Mouse (Mus musculus) liver, postnatal 0 days (tissue): Measurements from ENCODE around the gene Olfr354. TPM values are rescaled to one million over a fixed set of nuclear protein-coding genes. Genes with fewer than 3 reads are reported as not detected.

Experiments
- ATAC-seq: fragments of 200-750 bp; cut with Nextera tagmentation; 2 replicates; pipeline ENCODE4 v1.8.0; 2017; ENCODE audit warnings: mild to moderate bottlenecking, moderate library complexity
- DNase-seq: peaks from one replicate; pipeline ENCODE4 v3.0.0-alpha.2; 2016
- H3K27ac ChIP-seq: fragments of 300-500 bp; sonication (generic); 2 replicates; pipeline ENCODE4 v1.5.1; 2014; ENCODE audit warnings: antibody characterized with exemption, moderate library complexity, mild to moderate bottlenecking, low read depth
- H3K27me3 ChIP-seq: fragments of 300-500 bp; sonication (generic); 2 replicates; pipeline ENCODE4 v1.6.1; 2014; ENCODE audit warnings: low read length, control low read depth, mixed read lengths; ENCODE audit not compliant: insufficient read depth
- H3K36me3 ChIP-seq: fragments of 300-500 bp; sonication (generic); replicated peaks from 2 replicates; pipeline ENCODE4 v1.6.1; 2014; ENCODE audit warnings: mild to moderate bottlenecking, control low read depth, low read length, moderate library complexity, mixed read lengths; ENCODE audit not compliant: insufficient read depth
- H3K4me1 ChIP-seq: fragments of 300-500 bp; sonication (generic); 2 replicates; pipeline ENCODE4 v1.6.1; 2014; ENCODE audit warnings: antibody characterized with exemption, mild to moderate bottlenecking, control low read depth; ENCODE audit not compliant: insufficient read depth
- H3K4me2 ChIP-seq: fragments of 300-500 bp; sonication (generic); 2 replicates; pipeline ENCODE4 v1.6.1; 2014; ENCODE audit warnings: low read depth, mild to moderate bottlenecking, low read length, moderate library complexity, mixed read lengths
- H3K4me3 ChIP-seq: fragments of 300-500 bp; sonication (generic); 2 replicates; pipeline ENCODE4 v1.5.1; 2014; ENCODE audit warnings: low read depth, low read length
- H3K9ac ChIP-seq: fragments of 300-500 bp; sonication (generic); replicated peaks from 2 replicates; pipeline ENCODE4 v1.6.1; 2014; ENCODE audit warnings: mild to moderate bottlenecking, moderate library complexity
- H3K9me3 ChIP-seq: fragments of 300-500 bp; sonication (generic); 2 replicates; pipeline ENCODE4 v1.6.1; 2016; ENCODE audit warnings: mild to moderate bottlenecking, control low read depth, low read length, mixed read lengths
- CTCF ChIP-seq: sonication (generic); IDR thresholded peaks from 2 replicates; pipeline ENCODE4 v1.5.1; 2016; ENCODE audit warnings: antibody characterized with exemption, low read depth
- EP300 ChIP-seq: IDR thresholded peaks from 2 replicates; pipeline ENCODE4 v1.6.1; 2016; ENCODE audit warnings: antibody characterized with exemption, low read depth, mild to moderate bottlenecking
- WGBS: fragments of 180-500 bp; shearing (Covaris S2); extraction: QIAGEN DNeasy Blood & Tissue Kit; methylation state at CpG from one replicate; pipeline ENCODE4 v1.1.7; 2014; ENCODE audit not compliant: insufficient replicate concordance; 5-methylcytosine and 5-hydroxymethylcytosine counted together
- polyA plus RNA-seq: library from polyadenylated mRNA; unstranded; fragments of >200 nt; fragmentation: Nextera tagmentation; extraction: Ambion mirVana; gene quantifications from 2 replicates; pipeline ENCODE4 v1.2.1, GENCODE M21; 2015

The Olfr354 gene
- not detected in 2 replicates for polyA plus RNA-seq

- ATAC-seq: no peak
- Histone ChIP-seq H3K4me3 (no peak within 1 kb of the TSS), H3K4me2 (no peak within 1 kb of the TSS), H3K9ac (no peak within 1 kb of the TSS), H3K27me3 (no peaks in the 10 kb centered on the region), H3K4me1 (no peaks in the 10 kb centered on the region), H3K27ac (no peak within 1 kb of the TSS), H3K9me3 (no peaks in the 10 kb centered on the region; the same call in 1 of the 2 replicates), H3K36me3 (no peaks in the 10 kb centered on the region)
- no peak for DNase-seq
- no peak for TF ChIP-seq EP300
- TF ChIP-seq CTCF: no peak
Measured at GRCm38 (mm10) chr2:36905380-36905779, at the start of gene Olfr354. Gene Olfr354, plus strand, starts transcription at chr2:36905680.

- Histone ChIP-seq H3K9me3 (no peaks in the 10 kb centered on the region), H3K36me3 (no peaks in the 10 kb centered on the region), H3K4me2 (no peak within 1 kb of the TSS), H3K4me1 (no peaks in the 10 kb centered on the region), H3K27ac (no peak within 1 kb of the TSS), H3K9ac (no peak within 1 kb of the TSS), H3K4me3 (no peak within 1 kb of the TSS), H3K27me3 (no peaks in the 10 kb centered on the region)
- WGBS: 61% methylated on average over 1 of the region's 1 CpGs
- TF ChIP-seq EP300 (no peak), CTCF (no peak)
- DNase-seq (no peak), ATAC-seq (no peak)
Measured at GRCm38 (mm10) chr2:36862560-36862959, 42.9 kb upstream of the Olfr354 start, which contains the start of gene Olfr351. Gene Olfr351, minus strand, starts transcription at chr2:36862660.

DNA sequence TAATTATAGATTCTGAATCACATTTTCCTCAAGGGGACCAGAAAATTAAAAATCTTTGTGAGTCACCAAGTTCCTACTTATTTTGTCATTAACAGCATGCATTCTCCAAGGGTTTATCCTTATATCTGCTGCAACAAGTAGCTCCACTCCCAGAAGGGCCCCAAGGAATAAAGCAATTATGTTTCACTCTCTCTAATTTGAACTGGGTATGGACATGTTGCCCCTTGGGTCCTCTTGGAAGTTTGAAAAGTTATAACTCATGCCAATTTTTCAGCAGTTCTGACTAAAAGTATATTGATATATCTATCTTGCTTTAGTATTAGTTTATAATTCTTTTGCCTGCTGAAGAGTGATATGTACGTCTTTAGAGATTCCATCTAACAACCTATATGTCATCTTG, 37.3 kb upstream of the Olfr354 start, which contains the start of gene Olfr352:
Gene Olfr352, plus strand, starts transcription at position 301 of the 400 bp plus-strand sequence.
- WGBS: 70% methylated on average over 1 of the region's 1 CpGs
- Histone ChIP-seq H3K9me3 (no peaks in the 10 kb centered on the region; the same call in 1 of the 2 replicates), H3K4me3 (no peak within 1 kb of the TSS), H3K27ac (no peak within 1 kb of the TSS), H3K27me3 (no peaks in the 10 kb centered on the region), H3K4me2 (no peak within 1 kb of the TSS), H3K9ac (no peak within 1 kb of the TSS), H3K36me3 (no peaks in the 10 kb centered on the region), H3K4me1 (no peaks in the 10 kb centered on the region)
- TF ChIP-seq CTCF (no peak), EP300 (no peak)
- no peak for DNase-seq
- no peak for ATAC-seq

DNA sequence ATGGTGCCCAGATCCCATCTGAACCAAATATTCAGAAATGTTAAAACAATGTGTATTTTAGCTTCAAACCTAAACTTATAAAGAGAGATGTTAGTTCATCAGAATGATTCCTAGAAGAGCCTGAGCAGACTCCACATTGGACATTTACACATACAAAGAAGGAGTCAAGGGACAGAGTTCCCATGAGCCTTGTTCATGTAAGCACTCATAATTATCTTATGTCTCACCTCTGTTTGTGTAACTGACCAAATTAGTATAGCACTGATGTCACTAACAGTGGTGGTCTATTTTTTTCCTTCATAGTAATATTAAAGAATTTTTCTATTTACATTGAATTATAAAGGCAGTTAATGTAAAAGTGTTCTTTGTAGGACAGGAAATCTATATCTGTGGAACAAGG, 12.6 kb upstream of the Olfr354 start, which contains the start of gene Olfr353:
Gene Olfr353, minus strand, starts transcription at position 101 of the 400 bp plus-strand sequence.
- Histone ChIP-seq H3K4me3 (no peak within 1 kb of the TSS), H3K36me3 (no peaks in the 10 kb centered on the region), H3K4me1 (no peaks in the 10 kb centered on the region), H3K9ac (no peak within 1 kb of the TSS), H3K27me3 (no peaks in the 10 kb centered on the region), H3K9me3 (no peaks in the 10 kb centered on the region), H3K27ac (no peak within 1 kb of the TSS), H3K4me2 (no peak within 1 kb of the TSS)
- no peak for TF ChIP-seq CTCF
- no peak for TF ChIP-seq EP300
- ATAC-seq (no peak), DNase-seq (no peak)

DNA sequence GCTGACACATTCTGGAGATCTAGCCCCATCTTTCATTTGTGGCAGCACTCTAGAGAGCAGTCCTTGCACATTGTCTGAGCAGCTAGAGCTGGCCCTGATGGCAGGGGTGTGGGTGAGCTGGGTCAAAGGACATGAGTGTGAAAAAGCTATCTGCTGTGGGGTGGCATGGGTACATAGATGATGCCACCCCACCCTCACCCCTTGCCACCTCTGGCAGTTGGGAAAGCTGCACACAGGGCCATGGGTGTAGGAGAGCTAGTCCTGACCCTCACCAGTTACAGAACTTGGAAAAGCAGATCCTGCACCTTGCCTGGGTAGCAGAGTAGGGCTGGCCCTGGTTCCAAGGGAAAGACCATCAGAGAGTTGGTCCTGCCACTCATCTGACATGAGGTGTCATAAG, 8.4 kb upstream of the Olfr354 start:
- Histone ChIP-seq H3K4me2 (no peak overlapping the region), H3K4me1 (no peaks in the 10 kb centered on the region), H3K4me3 (no peak overlapping the region), H3K9ac (no peak overlapping the region), H3K36me3 (no peaks in the 10 kb centered on the region), H3K9me3 (no peaks in the 10 kb centered on the region), H3K27me3 (no peaks in the 10 kb centered on the region), H3K27ac (no peak overlapping the region)
- DNase-seq (no peak), ATAC-seq (no peak)
- no peak for TF ChIP-seq EP300

- DNase-seq (no peak), ATAC-seq (no peak)
- H3K4me2 ChIP-seq: no peak within 1 kb of the TSS
- no peak within 1 kb of the TSS for H3K27ac ChIP-seq
- H3K36me3 ChIP-seq: no peaks in the 10 kb centered on the region
- H3K9me3 ChIP-seq: 0 out of 2 replicates have a peak, but pooled peaks cover under 1% of the 10 kb centered on the region
- no peak for TF ChIP-seq EP300
- TF ChIP-seq CTCF: no peak
- no peak within 1 kb of the TSS for H3K4me3 ChIP-seq
- no peak within 1 kb of the TSS for H3K9ac ChIP-seq
- no peaks in the 10 kb centered on the region for H3K4me1 ChIP-seq
- H3K27me3 ChIP-seq: no peaks in the 10 kb centered on the region
Measured at GRCm38 (mm10) chr2:36928797-36929196, 23.3 kb downstream of the Olfr354 start, which contains the start of gene Olfr355. Gene Olfr355, minus strand, starts transcription at chr2:36928897.

DNA sequence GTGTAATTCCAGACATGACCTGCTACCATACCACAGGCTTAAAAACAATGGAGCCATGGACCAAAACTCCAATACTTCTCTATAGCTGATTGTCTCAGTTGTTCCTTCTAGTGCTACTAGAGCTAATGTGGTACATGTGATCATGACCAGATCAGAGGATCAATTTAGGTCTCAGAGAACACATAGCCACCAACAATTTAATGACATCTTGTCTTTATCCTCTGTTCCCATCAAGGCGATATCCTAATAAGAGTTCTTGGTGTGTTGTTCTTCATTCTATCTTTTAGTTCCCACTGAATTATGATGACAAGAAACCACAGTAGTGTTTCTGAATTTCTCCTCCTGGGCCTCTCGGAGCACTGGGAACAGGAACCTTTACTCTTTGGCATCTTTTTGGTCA, 31.3 kb downstream of the Olfr354 start, which contains the start of gene Olfr356:
Gene Olfr356, plus strand, starts transcription at position 301 of the 400 bp plus-strand sequence.
- Histone ChIP-seq H3K9me3 (no peaks in the 10 kb centered on the region), H3K4me2 (no peak within 1 kb of the TSS), H3K4me1 (no peaks in the 10 kb centered on the region), H3K9ac (no peak within 1 kb of the TSS), H3K4me3 (no peak within 1 kb of the TSS), H3K36me3 (no peaks in the 10 kb centered on the region), H3K27ac (no peak within 1 kb of the TSS), H3K27me3 (no peaks in the 10 kb centered on the region)
- DNase-seq (no peak), ATAC-seq (no peak)
- no peak for TF ChIP-seq CTCF
- TF ChIP-seq EP300: no peak
- WGBS: 68% methylated on average over 2 of the region's 2 CpGs

Other genes starting within 250 kb of the Olfr354 start
- gene Olfr346, start 219.9 kb upstream of the Olfr354 start, polyA plus RNA-seq: not detected in 2 replicates
- not detected in 2 replicates for gene Olfr347, start 173.8 kb upstream of the Olfr354 start, polyA plus RNA-seq
- gene Olfr348, start 121.4 kb upstream of the Olfr354 start, polyA plus RNA-seq: not detected in 2 replicates
- gene Olfr50, start 115.1 kb upstream of the Olfr354 start, polyA plus RNA-seq: not detected in 2 replicates
- gene Olfr3, start 88.6 kb upstream of the Olfr354 start, polyA plus RNA-seq: not detected in 2 replicates
- not detected in 2 replicates for gene Olfr350, start 59.4 kb upstream of the Olfr354 start, polyA plus RNA-seq
- not detected in 2 replicates for gene Olfr351, start 43.0 kb upstream of the Olfr354 start, polyA plus RNA-seq
- gene Olfr352, start 37.2 kb upstream of the Olfr354 start, polyA plus RNA-seq: not detected in 2 replicates
- gene Olfr353, start 12.7 kb upstream of the Olfr354 start, polyA plus RNA-seq: not detected in 2 replicates
- gene Olfr355, start 23.2 kb downstream of the Olfr354 start, polyA plus RNA-seq: not detected in 2 replicates
- gene Olfr356, start 31.4 kb downstream of the Olfr354 start, polyA plus RNA-seq: not detected in 2 replicates
- not detected in 2 replicates for gene Olfr357, start 88.1 kb downstream of the Olfr354 start, polyA plus RNA-seq
- gene Olfr358, start 103.7 kb downstream of the Olfr354 start, polyA plus RNA-seq: not detected in 2 replicates
- gene Olfr360, start 160.1 kb downstream of the Olfr354 start, polyA plus RNA-seq: not detected in 2 replicates
- not detected in 2 replicates for gene Olfr361, start 183.6 kb downstream of the Olfr354 start, polyA plus RNA-seq
- not detected in 2 replicates for gene Olfr362, start 212.2 kb downstream of the Olfr354 start, polyA plus RNA-seq
- gene Olfr364-ps1, start 233.6 kb downstream of the Olfr354 start, polyA plus RNA-seq: not detected in 2 replicates